Mouse (Mus musculus): ENCODE results near the gene Rnaseh1. TPM values are rescaled to one million over a fixed set of nuclear protein-coding genes. Genes with fewer than 3 reads are reported as not detected.
A peak's percentile ranks its signal among the peaks of the same experiment; 100 is the strongest.

Gene Rnaseh1
- 10 to 100 TPM; 11.8 to 15.4 TPM for total RNA-seq (2021)
- long read RNA-seq, transcript Rnaseh1-201 (8 exons, 1,455 nt): major isoform, 9 of 15 reads
- long read RNA-seq, partial matches to known transcripts: 1 of 15 reads
- long read RNA-seq, other reads (novel, unspliced or antisense): 5 of 15 reads

DNA sequence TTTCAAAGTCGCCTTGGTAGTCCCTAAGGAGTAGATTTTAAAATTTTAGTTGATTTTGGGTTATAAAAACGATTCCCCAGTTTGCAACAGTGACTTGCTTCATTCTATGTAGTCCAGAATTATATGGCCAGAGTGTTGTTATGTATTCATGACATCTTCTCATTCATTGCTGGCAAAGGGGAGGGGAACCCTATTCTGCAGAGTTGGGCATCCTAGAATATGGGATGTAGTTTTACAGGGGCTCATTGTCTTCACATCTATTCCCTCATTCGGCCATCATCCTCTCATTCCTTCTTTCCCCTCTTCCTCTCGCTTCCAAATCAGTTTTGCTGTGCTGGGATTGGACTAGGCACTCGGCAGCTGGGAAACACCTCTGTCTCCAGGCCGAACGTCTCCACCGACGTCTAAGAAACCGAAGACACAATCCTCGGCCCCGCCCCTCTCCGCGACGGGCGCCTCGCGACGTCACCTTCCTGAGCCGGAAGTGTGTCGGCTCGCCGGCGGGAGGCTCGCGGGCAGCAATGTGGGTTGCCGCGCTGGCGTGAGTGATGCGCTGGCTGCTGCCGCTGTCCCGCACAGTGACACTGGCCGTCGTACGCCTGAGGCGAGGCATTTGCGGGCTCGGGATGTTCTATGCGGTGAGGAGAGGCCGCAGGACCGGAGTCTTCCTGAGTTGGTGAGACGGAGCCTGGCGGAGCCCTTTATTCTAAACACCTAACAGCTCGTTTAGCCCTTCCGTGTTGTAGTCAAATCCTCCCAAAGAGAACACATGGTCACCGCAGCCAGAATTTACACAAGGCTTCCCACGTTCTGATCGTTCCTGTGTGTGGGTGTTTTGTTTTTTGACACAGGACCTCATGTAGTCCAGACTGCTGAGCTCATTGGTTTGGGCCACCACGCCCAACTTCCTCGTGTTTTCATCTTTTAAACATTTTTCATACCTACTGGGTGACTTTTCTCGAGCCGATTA is at the start of gene Rnaseh1:
Rnaseh1 (plus strand) TSS at position 462 of the 970 bp plus-strand sequence.
- peak; percentile 90 to 91 for DNase-seq (ENCODE audit: low spot score in 2 of 2)

DNA sequence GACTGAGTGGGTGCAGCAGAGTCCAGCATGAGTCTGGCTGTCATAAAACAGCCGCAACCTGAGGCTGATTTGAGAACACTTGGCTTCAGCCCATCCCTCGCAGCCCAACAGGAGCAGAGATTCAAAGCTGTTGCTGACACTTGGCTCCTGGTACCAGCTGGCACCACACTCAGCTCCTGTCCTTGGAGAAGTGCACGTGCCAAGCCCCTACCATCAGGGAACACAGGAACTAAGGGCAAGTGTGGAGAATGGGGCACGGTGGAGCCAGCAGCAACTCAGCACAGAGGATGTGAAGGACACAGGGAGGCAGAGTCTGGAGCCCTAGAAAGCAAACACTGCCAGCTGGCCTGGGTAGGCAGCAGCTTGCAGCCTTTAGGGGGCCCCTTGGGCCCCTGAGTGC is 47.1 kb upstream of the Rnaseh1 start:
- DNase-seq (ENCODE audit: low spot score in 2 of 2): peak in 1 of 2 experiments; percentile 46

DNA sequence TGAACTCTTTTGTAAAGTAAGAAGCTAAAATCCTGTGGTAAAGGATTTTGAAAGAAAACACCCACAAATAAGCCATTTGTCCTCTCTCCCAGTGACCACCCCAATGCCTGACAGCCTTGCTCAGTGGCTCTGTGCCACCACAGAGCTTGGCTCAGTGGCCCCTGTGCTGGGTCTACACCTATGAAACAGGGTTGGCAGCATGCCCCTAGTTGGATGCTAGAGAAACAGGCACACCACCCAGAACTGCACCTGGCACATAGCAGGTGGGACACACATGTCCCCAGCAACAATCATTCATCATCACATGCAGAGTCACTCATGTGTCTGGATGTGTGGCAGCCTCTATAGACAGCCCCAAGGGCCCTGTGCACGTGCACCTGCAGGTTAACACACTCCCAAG is 45.9 kb upstream of the Rnaseh1 start:
- no peak for DNase-seq (ENCODE audit: low spot score in 2 of 2)

DNA sequence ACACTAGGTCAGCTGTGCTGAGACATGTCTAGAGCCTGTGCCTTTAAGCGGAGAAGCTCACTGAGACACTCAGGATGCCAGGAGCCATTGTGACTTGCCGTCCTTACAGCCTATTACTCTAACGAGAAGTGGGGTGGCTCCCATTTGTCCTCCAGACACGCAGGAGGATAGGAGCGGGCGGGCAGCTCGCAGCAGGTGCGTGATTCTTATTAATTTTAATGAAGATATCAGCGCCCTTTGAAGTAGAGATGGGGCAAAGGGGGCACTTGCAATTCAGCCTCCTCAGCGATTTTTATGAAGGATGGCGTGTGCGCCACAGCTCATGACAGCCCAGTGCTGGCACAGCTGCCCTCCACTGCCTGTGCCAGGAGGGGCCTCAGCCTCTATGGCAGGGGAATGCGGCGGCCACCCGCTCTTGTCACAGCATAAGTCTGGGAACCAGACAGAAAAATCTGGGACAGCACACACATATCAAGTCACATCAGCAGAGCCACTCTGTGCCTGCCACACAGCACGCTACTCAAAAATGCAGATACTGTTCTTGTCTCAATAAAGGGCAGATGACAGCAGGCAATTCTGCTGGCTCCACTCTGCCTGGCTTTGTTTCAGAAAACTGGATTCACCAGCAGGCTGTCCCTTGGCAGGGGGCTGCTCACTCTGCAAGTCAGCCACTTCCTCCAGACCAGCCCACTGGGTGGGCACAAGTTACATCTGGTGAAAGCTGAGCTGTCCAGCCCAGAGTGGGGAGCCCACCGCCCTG is 41.7 kb upstream of the Rnaseh1 start:
- peak; percentile 60 to 71 for DNase-seq (ENCODE audit: low spot score in 2 of 2)

DNA sequence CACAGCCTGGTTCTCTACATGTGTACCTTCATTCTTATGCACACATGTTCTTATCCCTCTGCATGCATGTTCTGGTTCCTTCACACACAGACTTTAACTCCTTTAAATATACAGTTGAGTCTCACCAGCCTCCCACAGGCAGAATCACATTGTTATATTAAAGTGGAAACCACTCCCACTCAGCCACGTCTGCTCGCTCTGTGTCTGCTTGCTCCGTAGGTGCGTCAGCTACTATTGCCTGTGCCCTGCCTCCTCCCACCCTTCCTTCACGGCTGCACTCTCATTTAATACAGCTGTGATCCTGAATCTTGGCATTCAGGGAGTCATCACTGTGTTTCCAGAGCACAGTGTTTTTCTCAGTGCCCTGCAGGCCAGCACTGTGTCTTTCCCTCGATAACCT is 37.0 kb upstream of the Rnaseh1 start:
- DNase-seq (ENCODE audit: low spot score in 2 of 2): no peak

DNA sequence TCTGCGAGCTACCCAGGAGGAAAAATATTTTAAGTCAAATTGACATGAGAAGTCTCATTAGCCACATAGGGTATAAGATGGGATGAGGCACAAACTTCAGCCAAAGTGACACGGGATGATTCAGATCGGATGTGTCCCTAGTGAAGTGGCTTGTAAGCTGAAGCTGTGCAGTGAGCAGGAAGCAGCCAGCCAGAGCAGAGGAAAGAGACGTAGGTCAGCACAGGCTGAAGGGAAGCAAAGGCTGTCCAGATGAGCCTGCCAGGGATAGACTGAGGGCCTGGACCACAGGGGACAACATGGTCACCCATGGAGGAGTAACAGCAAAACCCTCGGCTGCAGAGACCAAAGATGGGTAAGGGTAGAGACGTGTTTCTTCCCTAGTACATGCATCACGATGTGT is 35.0 kb upstream of the Rnaseh1 start:
- DNase-seq (ENCODE audit: low spot score in 2 of 2): no peak

DNA sequence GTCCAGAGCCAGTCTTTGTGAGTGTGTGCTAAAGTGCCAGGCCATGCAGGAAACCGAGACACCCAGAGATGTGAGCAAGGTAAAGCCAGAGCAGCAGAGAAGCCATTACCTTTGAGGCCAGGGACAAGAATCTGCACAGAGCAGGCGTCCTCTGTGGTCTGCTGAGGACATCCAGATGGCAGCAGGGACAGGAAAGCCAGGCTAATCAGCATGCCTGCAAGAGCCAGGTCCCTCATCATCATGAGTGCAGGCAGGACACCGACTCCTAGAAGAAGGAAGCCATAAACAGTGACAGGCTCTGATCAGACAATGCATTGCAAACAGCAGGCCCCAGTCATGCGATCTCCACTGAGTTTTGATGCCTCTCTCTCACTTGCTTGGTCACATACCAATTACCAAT is 32.1 kb upstream of the Rnaseh1 start:
- DNase-seq (ENCODE audit: low spot score in 2 of 2): no peak

DNA sequence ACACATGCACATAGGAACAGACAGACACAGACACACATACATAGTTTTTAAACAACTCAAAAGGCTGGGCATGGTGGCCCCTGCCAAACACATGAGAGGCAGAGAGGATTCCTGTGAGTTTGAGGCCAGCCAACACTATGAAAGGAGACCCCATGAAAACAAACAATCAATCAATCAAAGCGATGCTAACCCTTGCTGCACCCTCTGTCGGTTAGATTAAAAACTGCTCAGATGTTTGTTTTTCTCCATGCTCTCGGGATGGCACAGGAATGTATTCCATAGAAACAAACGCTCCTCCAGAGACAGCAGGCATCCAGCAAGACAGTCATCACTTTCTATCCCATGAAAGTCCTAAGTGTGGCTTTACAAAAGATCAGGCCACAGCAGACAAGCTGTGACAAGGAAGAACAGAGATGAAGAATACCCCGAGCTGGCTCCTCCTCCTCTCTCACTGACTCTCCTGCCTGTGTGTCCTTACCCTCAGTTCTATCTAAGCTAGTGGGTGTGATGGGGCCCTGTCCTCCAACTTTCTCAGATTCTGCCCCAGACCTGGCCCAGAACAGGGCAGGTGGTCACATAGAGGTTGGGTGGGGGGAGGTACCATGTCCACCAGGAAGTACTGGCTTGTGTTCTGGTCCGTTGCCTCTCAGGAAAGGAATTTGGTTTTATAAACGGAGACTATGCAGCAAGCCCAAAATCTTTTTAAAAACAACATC is 27.8 kb upstream of the Rnaseh1 start:
- DNase-seq (ENCODE audit: low spot score in 2 of 2): no peak

DNA sequence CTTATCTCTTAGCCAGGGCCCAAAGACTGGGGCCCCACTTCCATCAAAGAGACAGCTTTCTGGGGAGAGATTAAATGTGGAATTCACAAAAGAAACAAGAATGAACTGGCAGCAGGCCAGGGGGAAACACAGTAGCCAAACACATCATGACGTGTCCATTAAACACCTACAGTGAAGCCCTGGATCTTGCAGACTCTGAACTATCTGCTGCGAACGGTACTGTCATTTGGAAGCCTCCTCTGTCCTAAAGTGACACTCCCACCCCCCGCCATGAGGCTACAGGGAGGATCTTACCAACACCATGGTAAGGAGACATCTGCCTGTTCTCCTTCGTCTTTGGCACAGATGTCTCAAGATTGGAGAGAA is 27.3 kb upstream of the Rnaseh1 start:
- DNase-seq (ENCODE audit: low spot score in 2 of 2): no peak

DNA sequence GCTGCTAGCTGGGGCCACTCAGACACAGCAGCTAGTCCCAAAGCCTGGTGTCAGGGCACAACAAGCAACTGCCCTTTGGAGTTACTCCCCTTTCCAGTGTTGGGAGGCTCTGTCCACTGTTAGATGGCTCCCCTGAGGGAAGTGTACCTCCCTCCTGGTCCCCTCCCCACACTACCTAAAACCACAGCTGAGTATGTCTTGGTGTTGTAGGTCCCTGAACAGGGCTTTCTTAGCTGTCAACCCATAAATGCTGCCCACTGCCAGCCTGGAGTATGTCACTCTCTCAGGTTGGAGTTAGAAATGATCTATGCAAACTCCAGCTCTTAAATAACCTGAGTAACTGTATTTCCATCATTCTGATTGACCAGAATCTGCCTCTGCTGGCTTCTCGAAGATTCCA is 26.8 kb upstream of the Rnaseh1 start:
- no peak for DNase-seq (ENCODE audit: low spot score in 2 of 2)

DNA sequence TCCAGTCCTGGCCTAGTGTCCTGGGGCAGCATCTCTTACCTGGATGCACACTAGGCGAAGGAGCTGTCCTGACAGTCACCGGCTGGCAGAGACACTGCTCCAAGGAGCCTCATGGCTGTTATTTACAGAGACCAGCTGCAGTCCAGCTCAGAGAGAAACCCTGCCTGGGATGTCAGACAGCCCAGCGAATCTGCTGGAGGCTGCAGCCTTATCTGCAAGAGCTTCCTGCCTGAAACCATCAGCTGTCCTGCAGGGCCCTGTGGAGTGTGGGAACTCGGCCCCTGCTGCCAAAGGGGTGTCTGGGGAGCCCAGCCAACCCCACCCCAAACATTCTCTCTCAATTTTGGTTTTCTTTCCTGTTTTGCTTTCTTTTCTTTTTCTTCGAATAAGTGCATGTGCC is 26.2 kb upstream of the Rnaseh1 start, which contains the start of gene Colec11:
Colec11 (minus strand) TSS at position 183 of the 400 bp plus-strand sequence.
- no peak for DNase-seq (ENCODE audit: low spot score in 2 of 2)

DNA sequence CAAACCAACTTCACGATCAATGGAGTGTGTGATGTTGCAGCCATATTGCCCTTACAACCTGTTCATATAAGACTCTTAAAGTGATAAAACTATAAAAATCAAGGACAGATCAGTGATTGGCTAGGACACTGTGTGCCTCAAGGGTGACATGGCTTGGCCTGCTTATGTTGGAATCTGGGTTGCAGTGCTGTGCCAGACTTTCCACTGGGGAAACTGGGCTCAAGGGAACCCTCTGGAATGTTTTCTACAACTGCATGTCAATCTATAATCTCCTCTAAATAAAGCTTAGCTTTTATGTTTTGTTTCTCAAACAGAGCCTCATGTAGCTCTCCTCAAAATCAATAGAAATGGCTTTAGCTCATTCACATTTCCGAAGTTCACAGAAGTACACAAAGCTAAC is 25.2 kb upstream of the Rnaseh1 start:
- DNase-seq (ENCODE audit: low spot score in 2 of 2): no peak

DNA sequence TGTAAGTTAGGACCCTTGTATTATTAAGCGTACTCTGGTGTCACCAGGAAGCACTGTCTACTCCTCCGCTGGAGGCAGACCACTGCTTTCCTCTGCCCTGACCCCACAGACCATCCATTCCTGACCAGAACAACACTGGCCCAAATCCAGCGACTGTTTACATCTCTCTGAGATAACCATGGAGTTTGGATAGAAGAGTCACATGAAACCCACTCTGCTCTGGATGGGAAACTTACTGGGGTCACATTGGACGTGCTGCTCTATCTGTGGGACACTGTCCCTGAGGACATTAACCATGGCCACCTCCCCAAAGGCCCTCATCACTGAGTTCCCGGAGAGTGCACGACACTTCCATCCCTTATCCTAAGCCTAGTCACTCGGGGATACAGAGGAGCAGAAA is 24.0 kb upstream of the Rnaseh1 start:
- DNase-seq (ENCODE audit: low spot score in 2 of 2): no peak

DNA sequence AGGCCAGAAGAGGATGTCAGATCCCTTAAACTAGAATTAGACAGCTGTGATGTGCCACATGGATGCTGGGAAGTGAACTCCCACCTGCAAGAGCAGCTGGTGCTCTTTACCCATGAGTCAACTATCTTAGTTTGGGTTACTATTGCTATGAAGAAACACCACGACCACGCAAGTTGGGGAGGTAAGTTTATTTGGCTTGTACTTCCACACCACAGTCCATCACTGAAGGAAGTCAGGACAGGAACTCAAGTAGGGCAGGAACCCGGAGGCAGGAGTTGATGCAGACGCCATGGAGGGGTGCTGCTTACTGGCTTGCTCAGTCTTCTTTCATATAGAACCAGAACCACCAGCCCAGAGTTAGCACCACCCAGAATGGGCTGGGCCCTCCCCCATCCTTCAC is 22.3 kb upstream of the Rnaseh1 start:
- DNase-seq (ENCODE audit: low spot score in 2 of 2): no peak

DNA sequence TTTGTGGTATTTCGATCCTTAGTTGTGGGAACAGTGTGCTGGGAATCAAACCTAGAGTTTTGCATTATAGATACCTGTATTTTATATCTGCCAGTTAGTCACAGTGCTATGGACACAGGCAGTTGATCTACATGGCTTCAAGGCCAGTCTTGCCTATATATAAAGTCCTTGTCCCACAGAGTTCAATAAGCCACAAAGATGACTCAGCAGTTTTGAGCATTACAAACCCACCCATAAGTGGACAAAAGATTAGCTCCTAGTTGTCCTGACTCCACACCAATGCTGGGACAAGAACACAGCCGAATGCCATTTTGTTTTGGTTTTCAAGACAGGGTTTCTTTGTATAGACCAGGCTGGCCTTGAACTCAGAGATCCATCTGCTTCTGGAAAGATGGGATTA is 21.0 kb upstream of the Rnaseh1 start:
- DNase-seq (ENCODE audit: low spot score in 2 of 2): no peak

DNA sequence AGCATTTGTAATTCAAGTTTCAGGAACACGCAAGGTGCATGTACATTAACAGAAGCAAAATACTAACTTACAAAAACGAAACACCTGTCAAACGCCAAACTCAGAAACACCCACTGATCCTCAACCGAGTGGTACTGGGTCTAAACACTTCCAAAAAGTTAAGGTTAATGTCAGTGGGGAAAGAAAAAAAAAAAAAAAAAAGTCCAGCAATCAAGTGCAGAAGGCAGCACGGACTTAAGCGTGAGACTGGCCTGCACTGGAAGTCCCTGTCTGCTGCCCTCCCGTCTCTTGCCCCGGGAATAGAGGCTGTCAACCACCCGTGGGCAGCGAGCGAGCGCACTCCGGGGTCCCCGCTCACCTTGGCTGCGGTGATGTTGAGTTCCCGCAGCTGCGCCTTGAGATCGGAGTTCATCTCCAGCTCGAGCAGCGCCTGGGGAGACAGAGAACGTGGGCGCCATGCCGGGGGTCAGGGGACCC is 14.3 kb upstream of the Rnaseh1 start:
- DNase-seq (ENCODE audit: low spot score in 2 of 2): no peak

DNA sequence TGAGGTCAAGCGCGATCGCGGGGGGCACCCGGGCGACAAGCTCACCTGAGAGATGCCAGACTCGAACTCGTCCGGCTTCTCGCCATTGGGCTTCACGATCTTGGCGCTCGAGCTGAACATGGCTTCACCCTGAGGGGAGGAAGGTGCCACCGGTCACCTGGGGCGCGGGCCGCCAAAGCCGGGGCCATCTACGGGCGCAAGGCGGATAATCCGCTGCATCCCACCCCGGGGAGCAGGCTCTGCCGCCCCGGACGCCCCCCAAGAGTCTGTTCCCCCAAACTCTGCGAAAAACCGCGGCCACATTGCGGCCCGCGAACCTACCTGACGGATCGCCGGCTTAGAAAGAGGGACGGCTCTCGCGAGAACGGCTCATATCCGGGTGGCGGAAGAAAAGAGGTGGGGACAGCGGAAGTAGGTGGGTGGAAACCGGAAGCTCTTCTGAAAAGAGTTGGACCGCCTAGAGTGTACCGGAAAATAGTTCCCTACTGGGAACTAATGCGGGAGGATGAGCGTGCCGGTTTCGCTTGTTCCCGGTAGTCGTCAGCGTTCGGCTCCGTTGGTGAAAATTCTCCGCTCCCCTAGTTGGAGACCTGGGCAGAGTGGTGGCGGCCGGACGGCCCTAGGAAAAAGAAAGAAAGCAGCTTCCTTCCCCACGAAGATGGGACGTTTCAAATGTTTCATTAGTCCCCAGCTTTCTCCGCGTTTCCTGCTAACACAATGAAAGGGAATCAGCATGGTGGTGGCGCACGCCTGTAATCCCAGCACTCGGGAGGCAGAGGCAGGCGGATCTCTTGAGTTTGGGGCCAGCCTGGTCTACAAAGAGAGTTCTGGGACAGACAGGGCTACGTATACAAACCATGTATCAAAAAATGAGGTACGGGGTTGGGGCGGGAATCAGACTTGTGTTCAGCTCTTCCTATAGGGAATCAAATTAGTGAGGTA is 13.6 kb upstream of the Rnaseh1 start, which contains the start of gene Rps7:
Rps7 (minus strand) TSS at position 419 of the 942 bp plus-strand sequence.
- DNase-seq (ENCODE audit: low spot score in 2 of 2): peak; percentile 95

DNA sequence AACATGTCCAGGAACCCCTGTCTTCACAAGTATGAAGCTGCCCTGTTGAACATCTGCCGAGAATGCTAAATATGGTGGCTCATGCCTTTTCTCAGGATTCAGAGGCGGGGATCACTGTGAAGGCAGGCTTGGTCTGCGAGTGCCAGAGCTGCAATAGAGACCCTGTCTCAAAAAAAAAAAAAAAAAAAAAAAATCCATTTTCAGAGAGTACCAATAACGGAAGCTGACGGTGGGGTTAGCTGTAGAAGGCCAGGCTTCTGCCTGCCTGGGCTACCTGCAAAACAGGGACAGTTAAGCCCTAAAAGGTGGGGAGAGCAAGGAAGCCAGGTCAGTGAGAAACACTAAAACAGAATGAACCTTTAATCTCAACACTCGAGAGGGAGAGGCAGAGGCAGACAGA is 12.9 kb upstream of the Rnaseh1 start:
- no peak for DNase-seq (ENCODE audit: low spot score in 2 of 2)

DNA sequence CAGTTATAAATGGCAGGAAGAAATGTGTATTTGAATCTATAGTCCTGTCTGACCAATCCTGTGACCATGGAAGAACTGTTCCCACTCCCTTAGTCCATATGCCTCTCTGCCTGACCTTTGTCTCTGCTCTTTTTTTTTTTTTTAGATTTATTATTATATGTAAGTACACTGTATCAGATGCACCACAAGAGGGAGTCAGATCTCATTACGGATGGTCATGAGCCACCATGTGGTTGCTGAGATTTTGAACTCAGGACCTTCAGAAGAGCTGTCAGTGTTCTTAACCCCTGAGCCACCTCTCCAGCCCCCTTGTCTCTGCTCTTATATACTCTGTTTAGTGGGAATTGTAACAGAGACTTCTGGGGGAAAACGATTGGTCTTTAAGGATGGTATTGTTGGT is 10.6 kb upstream of the Rnaseh1 start:
- no peak for DNase-seq (ENCODE audit: low spot score in 2 of 2)

DNA sequence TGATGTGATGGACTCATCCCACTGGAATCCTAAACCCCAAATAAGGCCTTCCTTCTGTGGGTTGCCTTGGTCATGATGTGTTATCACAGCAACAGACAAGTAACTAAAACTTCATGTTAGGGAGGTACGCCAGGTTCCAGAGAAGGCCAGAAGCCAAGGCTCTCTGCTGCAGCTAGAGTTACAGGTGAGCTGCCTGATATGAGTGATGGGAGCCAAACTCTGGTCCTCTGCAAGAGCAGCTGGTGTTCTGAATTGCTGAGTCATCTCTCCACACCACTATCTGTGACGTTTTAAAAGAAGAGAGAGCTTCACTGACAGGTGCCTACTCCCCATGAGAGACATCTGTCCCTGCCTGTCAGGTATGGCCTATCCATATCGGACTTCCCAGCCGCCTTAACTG is 13.2 kb downstream of the Rnaseh1 start:
- no peak for DNase-seq (ENCODE audit: low spot score in 2 of 2)

All from layer of hippocampus, postnatal 10 days (tissue).